Mouse (Mus musculus) limb, embryonic 13.5 days (tissue): ENCODE results near the gene St8sia1. TPM values are rescaled to one million over a fixed set of nuclear protein-coding genes. Genes with fewer than 3 reads are reported as not detected.

Source experiments
- ATAC-seq: fragments of 200-750 bp; cut with Nextera tagmentation; 2 replicates; pipeline ENCODE4 v1.8.0; 2017; ENCODE audit warnings: low read depth, moderate number of reproducible peaks, moderate TSS enrichment; ENCODE audit not compliant: low FRiP score
- H3K27ac ChIP-seq: fragments of 300-500 bp; sonication (generic); 2 replicates; pipeline ENCODE4 v1.5.1; 2015; ENCODE audit warnings: inconsistent platforms, mild to moderate bottlenecking, moderate library complexity
- H3K27me3 ChIP-seq: fragments of 300-500 bp; sonication (generic); 2 replicates; pipeline ENCODE4 v1.6.1; 2015; ENCODE audit warnings: mild to moderate bottlenecking, inconsistent platforms
- H3K36me3 ChIP-seq: fragments of 300-500 bp; sonication (generic); 2 replicates; pipeline ENCODE4 v1.6.1; 2015; ENCODE audit warnings: inconsistent platforms, mild to moderate bottlenecking, moderate library complexity
- H3K4me1 ChIP-seq: fragments of 300-500 bp; sonication (generic); 2 replicates; pipeline ENCODE4 v1.6.1; 2015; ENCODE audit warnings: inconsistent platforms
- H3K4me2 ChIP-seq: fragments of 300-500 bp; sonication (generic); replicated peaks from 2 replicates; pipeline ENCODE4 v1.6.1; 2015; ENCODE audit warnings: inconsistent platforms, mild to moderate bottlenecking, moderate library complexity
- H3K4me3 ChIP-seq: fragments of 300-500 bp; sonication (generic); 2 replicates; pipeline ENCODE4 v1.5.1; 2015; ENCODE audit warnings: moderate library complexity, mild to moderate bottlenecking, inconsistent platforms
- H3K9ac ChIP-seq: fragments of 300-500 bp; sonication (generic); 2 replicates; pipeline ENCODE4 v1.6.1; 2015; ENCODE audit warnings: mild to moderate bottlenecking, inconsistent platforms
- H3K9me3 ChIP-seq: fragments of 300-500 bp; sonication (generic); 2 replicates; pipeline ENCODE4 v1.6.1; 2016; ENCODE audit warnings: inconsistent platforms
- WGBS: fragments of 180-500 bp; shearing (Covaris S2); methylation state at CpG from one replicate; pipeline ENCODE4 v1.1.7; 2015; 5-methylcytosine and 5-hydroxymethylcytosine counted together
- polyA plus RNA-seq: library from polyadenylated mRNA; unstranded; fragments of >200 nt; fragmentation: Nextera tagmentation; extraction: Ambion mirVana; gene quantifications from 2 replicates; pipeline ENCODE4 v1.2.1, GENCODE M21; 2015

Gene St8sia1
- polyA plus RNA-seq, 1 experiment from 2014 or later = 1.3 TPM

- ATAC-seq = no peak
- no peaks in the 10 kb centered on the region for H3K9me3 ChIP-seq
- no peak overlapping the region for H3K4me3 ChIP-seq
- no peaks in the 10 kb centered on the region for H3K36me3 ChIP-seq
- no peak overlapping the region for H3K4me2 ChIP-seq
- H3K27ac ChIP-seq = no peak overlapping the region
- no peaks in the 10 kb centered on the region for H3K27me3 ChIP-seq
- no peak overlapping the region for H3K9ac ChIP-seq
- H3K4me1 ChIP-seq = no peaks in the 10 kb centered on the region
Measured at GRCm38 (mm10) chr6:142938074-142938473, 26.2 kb downstream of the St8sia1 start.

- WGBS = 79% methylated on average over 6 of the region's 6 CpGs
- no peak for ATAC-seq
- Histone ChIP-seq H3K4me2 (no peak overlapping the region), H3K9me3 (no peaks in the 10 kb centered on the region), H3K27ac (no peak overlapping the region), H3K27me3 (no peaks in the 10 kb centered on the region), H3K9ac (no peak overlapping the region), H3K4me3 (no peak overlapping the region), H3K36me3 (no peaks in the 10 kb centered on the region), H3K4me1 (no peaks in the 10 kb centered on the region)
Measured at GRCm38 (mm10) chr6:142932582-142932981, 31.7 kb downstream of the St8sia1 start.

- H3K27ac ChIP-seq = no peak overlapping the region
- H3K9me3 ChIP-seq = no peaks in the 10 kb centered on the region
- no peak for ATAC-seq
- H3K27me3 ChIP-seq = no peaks in the 10 kb centered on the region
- no peak overlapping the region for H3K4me3 ChIP-seq
- no peaks in the 10 kb centered on the region for H3K4me1 ChIP-seq
- no peak overlapping the region for H3K9ac ChIP-seq
- no peaks in the 10 kb centered on the region for H3K36me3 ChIP-seq
- H3K4me2 ChIP-seq = no peak overlapping the region
- 74% methylated on average over 9 of the region's 9 CpGs for WGBS
Measured at GRCm38 (mm10) chr6:142932144-142932543, 32.1 kb downstream of the St8sia1 start.

GRCm38 (mm10) chr6:142928551-142929309 is 35.5 kb downstream of the St8sia1 start:
- Histone ChIP-seq H3K4me2 (no peak overlapping the region), H3K9ac (no peak overlapping the region), H3K36me3 (no peaks in the 10 kb centered on the region), H3K4me3 (no peak overlapping the region), H3K9me3 (no peaks in the 10 kb centered on the region), H3K27me3 (no peaks in the 10 kb centered on the region), H3K4me1 (no peaks in the 10 kb centered on the region), H3K27ac (no peak overlapping the region)
- no peak for ATAC-seq
- WGBS = 81% methylated on average over 16 of the region's 16 CpGs

GRCm38 (mm10) chr6:142926901-142927605 is 37.2 kb downstream of the St8sia1 start:
- H3K36me3 ChIP-seq = no peaks in the 10 kb centered on the region
- WGBS = 84% methylated on average over 9 of the region's 9 CpGs

GRCm38 (mm10) chr6:142925921-142926320 is 38.3 kb downstream of the St8sia1 start:
- ATAC-seq = no peak

More at GRCm38 (mm10) chr6:142926901-142927605, 37.2 kb downstream of the St8sia1 start:
- H3K27me3 ChIP-seq = no peaks in the 10 kb centered on the region
- H3K4me3 ChIP-seq = no peak overlapping the region
- ATAC-seq = no peak
- no peaks in the 10 kb centered on the region for H3K4me1 ChIP-seq
- no peak overlapping the region for H3K27ac ChIP-seq
- no peak overlapping the region for H3K9ac ChIP-seq
- no peaks in the 10 kb centered on the region for H3K9me3 ChIP-seq
- no peak overlapping the region for H3K4me2 ChIP-seq

GRCm38 (mm10) chr6:142925374-142925773 is 38.9 kb downstream of the St8sia1 start:
- no peak overlapping the region for H3K9ac ChIP-seq
- no peaks in the 10 kb centered on the region for H3K9me3 ChIP-seq
- no peaks in the 10 kb centered on the region for H3K36me3 ChIP-seq
- ATAC-seq = no peak
- no peaks in the 10 kb centered on the region for H3K27me3 ChIP-seq
- H3K4me3 ChIP-seq = no peak overlapping the region
- H3K4me2 ChIP-seq = no peak overlapping the region
- no peaks in the 10 kb centered on the region for H3K4me1 ChIP-seq
- H3K27ac ChIP-seq = no peak overlapping the region
- 88% methylated on average over 3 of the region's 3 CpGs for WGBS

More at GRCm38 (mm10) chr6:142925921-142926320, 38.3 kb downstream of the St8sia1 start:
- Histone ChIP-seq H3K4me1 (no peaks in the 10 kb centered on the region), H3K36me3 (no peaks in the 10 kb centered on the region), H3K9me3 (no peaks in the 10 kb centered on the region), H3K4me3 (no peak overlapping the region), H3K9ac (no peak overlapping the region), H3K27me3 (no peaks in the 10 kb centered on the region), H3K4me2 (no peak overlapping the region), H3K27ac (no peak overlapping the region)
- WGBS = 88% methylated on average over 5 of the region's 5 CpGs

GRCm38 (mm10) chr6:142920901-142921300 is 43.4 kb downstream of the St8sia1 start:
- H3K36me3 ChIP-seq = no peaks in the 10 kb centered on the region
- H3K27me3 ChIP-seq = no peaks in the 10 kb centered on the region
- H3K4me1 ChIP-seq = no peaks in the 10 kb centered on the region
- no peak overlapping the region for H3K27ac ChIP-seq
- no peak overlapping the region for H3K4me3 ChIP-seq
- no peaks in the 10 kb centered on the region for H3K9me3 ChIP-seq
- H3K4me2 ChIP-seq = no peak overlapping the region
- WGBS = 81% methylated on average over 5 of the region's 5 CpGs
- no peak for ATAC-seq
- no peak overlapping the region for H3K9ac ChIP-seq

- 60% methylated on average over 6 of the region's 6 CpGs for WGBS
- H3K36me3 ChIP-seq = no peaks in the 10 kb centered on the region
- no peak overlapping the region for H3K4me2 ChIP-seq
- no peak overlapping the region for H3K9ac ChIP-seq
- H3K4me3 ChIP-seq = no peak overlapping the region
- ATAC-seq = no peak
- no peaks in the 10 kb centered on the region for H3K9me3 ChIP-seq
- H3K27ac ChIP-seq = no peak overlapping the region
- H3K4me1 ChIP-seq = peaks cover 3% of the 10 kb centered on the region; the same call in 1 of the 2 replicates
- no peaks in the 10 kb centered on the region for H3K27me3 ChIP-seq
Measured at GRCm38 (mm10) chr6:142918691-142919090, 45.6 kb downstream of the St8sia1 start.

- Histone ChIP-seq H3K9ac (no peak overlapping the region), H3K27ac (no peak overlapping the region), H3K9me3 (no peaks in the 10 kb centered on the region), H3K4me2 (no peak overlapping the region), H3K36me3 (no peaks in the 10 kb centered on the region), H3K4me1 (peaks cover 3% of the 10 kb centered on the region; the same call in 1 of the 2 replicates), H3K4me3 (no peak overlapping the region), H3K27me3 (no peaks in the 10 kb centered on the region)
- ATAC-seq = no peak
- 75% methylated on average over 13 of the region's 13 CpGs for WGBS
Measured at GRCm38 (mm10) chr6:142917471-142917901, 46.8 kb downstream of the St8sia1 start.

GRCm38 (mm10) chr6:142916271-142916941 is 47.8 kb downstream of the St8sia1 start:
- 90% methylated on average over 11 of the region's 11 CpGs for WGBS

GRCm38 (mm10) chr6:142915464-142915863 is 48.8 kb downstream of the St8sia1 start:
- Histone ChIP-seq H3K4me2 (no peak overlapping the region), H3K36me3 (no peaks in the 10 kb centered on the region), H3K27me3 (no peaks in the 10 kb centered on the region), H3K4me1 (peaks cover 3% of the 10 kb centered on the region; the same call in 1 of the 2 replicates), H3K9me3 (peaks cover 3% of the 10 kb centered on the region; the same call in 1 of the 2 replicates), H3K9ac (no peak overlapping the region), H3K4me3 (no peak overlapping the region), H3K27ac (no peak overlapping the region)
- WGBS = 57% methylated on average over 5 of the region's 5 CpGs
- ATAC-seq = no peak

More at GRCm38 (mm10) chr6:142916271-142916941, 47.8 kb downstream of the St8sia1 start:
- Histone ChIP-seq H3K4me2 (no peak overlapping the region), H3K4me3 (no peak overlapping the region), H3K4me1 (peaks cover 3% of the 10 kb centered on the region; the same call in 1 of the 2 replicates), H3K9ac (no peak overlapping the region), H3K27me3 (no peaks in the 10 kb centered on the region), H3K9me3 (no peaks in the 10 kb centered on the region), H3K36me3 (no peaks in the 10 kb centered on the region), H3K27ac (no peak overlapping the region)
- ATAC-seq = no peak
